Mouse (Mus musculus) heart, embryonic 16.5 days (tissue): ENCODE results near the gene Ppp4r4. TPM values are rescaled to one million over a fixed set of nuclear protein-coding genes. Genes with fewer than 3 reads are reported as not detected.
"Not testable (repeated sequence)": the region's sequence is repeated elsewhere in the genome, so short reads cannot be mapped to it uniquely, and the experiment has no call there.

Experiments
- ATAC-seq: fragments of 200-750 bp; cut with Nextera tagmentation; replicated peaks from 2 replicates; pipeline ENCODE4 v1.8.0; 2017; ENCODE audit warnings: moderate number of reproducible peaks; ENCODE audit not compliant: insufficient read depth, low FRiP score; ENCODE audit errors: extremely low read depth
- H3K27ac ChIP-seq: fragments of 300-500 bp; sonication (generic); 2 replicates; pipeline ENCODE4 v1.5.1; 2014; ENCODE audit warnings: mild to moderate bottlenecking, low read length, control low read depth, moderate library complexity
- H3K27me3 ChIP-seq: fragments of 300-500 bp; sonication (generic); 2 replicates; pipeline ENCODE4 v1.6.1; 2014; ENCODE audit warnings: low read length, mixed read lengths; ENCODE audit not compliant: control insufficient read depth, insufficient read depth
- H3K36me3 ChIP-seq: fragments of 300-500 bp; sonication (generic); 2 replicates; pipeline ENCODE4 v1.6.1; 2014; ENCODE audit not compliant: control insufficient read depth, insufficient read depth
- H3K4me1 ChIP-seq: fragments of 300-500 bp; sonication (generic); 2 replicates; pipeline ENCODE4 v1.6.1; 2014; ENCODE audit warnings: low read length, mixed read lengths; ENCODE audit not compliant: control insufficient read depth, insufficient read depth
- H3K4me2 ChIP-seq: fragments of 300-500 bp; sonication (generic); 2 replicates; pipeline ENCODE4 v1.6.1; 2014; ENCODE audit warnings: low read depth, mild to moderate bottlenecking, control low read depth, low read length
- H3K4me3 ChIP-seq: fragments of 300-500 bp; sonication (generic); 2 replicates; pipeline ENCODE4 v1.5.1; 2014; ENCODE audit warnings: mild to moderate bottlenecking, control low read depth, low read length
- H3K9ac ChIP-seq: fragments of 300-500 bp; sonication (generic); 2 replicates; pipeline ENCODE4 v1.6.1; 2014; ENCODE audit warnings: low read length, control low read depth
- H3K9me3 ChIP-seq: fragments of 300-500 bp; sonication (generic); replicated peaks from 2 replicates; pipeline ENCODE4 v1.6.1; 2016; ENCODE audit warnings: low read length; ENCODE audit not compliant: control insufficient read depth
- WGBS: fragments of 180-500 bp; shearing (Covaris S2); extraction: QIAGEN DNeasy Blood & Tissue Kit; methylation state at CpG from one replicate; pipeline ENCODE4 v1.1.7; 2014; 5-methylcytosine and 5-hydroxymethylcytosine counted together
- polyA plus RNA-seq: library from polyadenylated mRNA; unstranded; fragments of >200 nt; fragmentation: Nextera tagmentation; extraction: Ambion mirVana; gene quantifications from 2 replicates; pipeline ENCODE4 v1.2.1, GENCODE M21; 2015

The Ppp4r4 gene
- polyA plus RNA-seq, 1 experiment from 2014 or later, result 0.17 TPM

DNA sequence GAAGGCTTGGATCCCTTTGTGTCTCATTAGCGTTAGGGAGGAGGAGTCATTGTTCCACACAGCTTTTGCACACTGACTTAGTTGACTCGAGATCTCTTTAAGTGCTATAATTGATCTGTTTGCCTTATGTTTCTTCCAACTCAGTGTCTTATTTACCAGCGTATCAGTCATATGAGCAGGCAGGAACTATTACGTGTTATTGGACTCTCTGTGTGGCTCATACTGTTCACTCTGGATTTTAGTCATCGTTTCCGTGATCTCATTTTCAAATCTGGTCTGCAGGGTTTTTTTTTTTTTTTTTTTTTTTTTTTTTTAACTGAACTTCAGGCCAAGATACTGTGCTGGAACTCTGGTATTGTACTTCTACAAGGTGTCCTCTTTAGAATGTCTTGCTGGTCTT is 18.0 kb downstream of the Ppp4r4 start:
- Histone ChIP-seq H3K9me3 (no peaks in the 10 kb centered on the region), H3K4me2 (no peak overlapping the region), H3K4me1 (no peaks in the 10 kb centered on the region), H3K27ac (no peak overlapping the region), H3K4me3 (no peak overlapping the region), H3K9ac (no peak overlapping the region), H3K36me3 (no peaks in the 10 kb centered on the region), H3K27me3 (no peaks in the 10 kb centered on the region)
- no peak for ATAC-seq
- whole genome bisulfite sequencing, result 75% methylated on average over 6 of the region's 6 CpGs

DNA sequence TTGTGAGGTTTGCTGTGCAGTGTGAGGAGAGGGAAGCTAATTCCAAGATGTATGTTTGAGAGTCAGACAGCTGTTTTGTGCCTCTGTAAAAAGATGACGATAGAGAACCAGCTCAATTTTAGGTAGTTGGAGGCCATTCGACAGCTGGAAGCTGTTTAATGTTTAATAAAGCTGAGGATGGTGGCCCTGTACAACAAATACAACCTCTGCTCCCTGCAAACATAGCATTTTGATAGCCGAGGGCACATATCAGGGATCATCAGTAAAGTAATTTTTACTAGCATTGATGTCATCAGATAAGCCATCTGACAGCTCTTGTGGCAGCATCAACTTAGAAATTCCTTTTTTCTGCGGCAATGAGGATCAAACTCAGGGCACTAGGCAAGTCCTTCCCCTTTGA is 19.3 kb downstream of the Ppp4r4 start:
- no peak for ATAC-seq
- H3K9me3 ChIP-seq, result no peaks in the 10 kb centered on the region
- no peaks in the 10 kb centered on the region for H3K27me3 ChIP-seq
- WGBS, result 60% methylated on average over 4 of the region's 4 CpGs
- H3K27ac ChIP-seq, result no peak overlapping the region
- no peak overlapping the region for H3K4me2 ChIP-seq
- no peak overlapping the region for H3K4me3 ChIP-seq
- no peaks in the 10 kb centered on the region for H3K4me1 ChIP-seq
- no peaks in the 10 kb centered on the region for H3K36me3 ChIP-seq
- no peak overlapping the region for H3K9ac ChIP-seq

DNA sequence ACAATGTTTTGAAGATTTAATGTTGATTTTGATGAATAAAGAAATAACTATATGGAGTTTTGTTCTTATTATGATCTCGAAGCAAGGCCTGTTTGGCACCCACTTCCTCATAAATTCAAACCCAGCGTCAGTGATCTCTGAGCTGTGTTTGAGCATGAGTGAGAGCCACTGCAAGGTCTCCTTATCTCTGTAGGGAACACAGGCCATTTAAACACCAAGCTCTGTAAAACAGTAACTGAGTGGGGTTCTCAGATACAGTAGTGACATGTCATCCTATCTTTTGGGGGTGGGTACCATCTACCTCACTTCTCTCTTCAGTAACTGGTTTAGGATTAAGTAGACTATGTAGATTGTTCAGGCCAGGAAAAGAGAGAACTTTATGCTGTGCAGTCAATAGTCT is 20.4 kb downstream of the Ppp4r4 start:
- WGBS, result 74% methylated on average over 2 of the region's 2 CpGs

DNA sequence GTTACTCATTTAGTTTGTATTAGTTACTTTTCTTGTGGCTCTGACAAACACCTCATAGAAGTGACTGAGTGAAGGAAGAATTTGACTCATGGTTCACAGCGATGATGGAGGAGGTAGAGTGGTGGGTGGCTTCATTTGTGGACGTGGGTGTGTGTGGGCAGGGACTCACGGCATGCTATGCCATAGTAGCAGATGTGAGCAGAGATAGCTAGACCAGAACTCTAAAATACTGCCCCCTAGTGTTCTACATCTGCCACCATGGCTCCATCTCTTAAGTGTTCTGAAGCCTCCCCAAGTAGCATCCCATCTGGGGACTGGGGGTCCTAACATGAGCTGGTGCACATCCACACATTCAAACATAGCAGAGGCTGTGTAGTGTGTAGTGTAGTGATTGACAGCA is 21.4 kb downstream of the Ppp4r4 start:
- H3K4me2 ChIP-seq, result no peak overlapping the region
- H3K27ac ChIP-seq, result no peak overlapping the region
- H3K9ac ChIP-seq, result no peak overlapping the region
- H3K36me3 ChIP-seq, result no peaks in the 10 kb centered on the region
- H3K4me3 ChIP-seq, result no peak overlapping the region
- no peak for ATAC-seq
- no peaks in the 10 kb centered on the region for H3K27me3 ChIP-seq
- H3K4me1 ChIP-seq, result no peaks in the 10 kb centered on the region
- no peaks in the 10 kb centered on the region for H3K9me3 ChIP-seq
- WGBS, result 71% methylated on average over 3 of the region's 3 CpGs

More for the DNA sequence above, 20.4 kb downstream of the Ppp4r4 start:
- Histone ChIP-seq H3K4me1 (no peaks in the 10 kb centered on the region), H3K9me3 (no peaks in the 10 kb centered on the region), H3K9ac (no peak overlapping the region), H3K27ac (no peak overlapping the region), H3K27me3 (no peaks in the 10 kb centered on the region), H3K4me3 (no peak overlapping the region), H3K4me2 (no peak overlapping the region), H3K36me3 (no peaks in the 10 kb centered on the region)
- no peak for ATAC-seq

DNA sequence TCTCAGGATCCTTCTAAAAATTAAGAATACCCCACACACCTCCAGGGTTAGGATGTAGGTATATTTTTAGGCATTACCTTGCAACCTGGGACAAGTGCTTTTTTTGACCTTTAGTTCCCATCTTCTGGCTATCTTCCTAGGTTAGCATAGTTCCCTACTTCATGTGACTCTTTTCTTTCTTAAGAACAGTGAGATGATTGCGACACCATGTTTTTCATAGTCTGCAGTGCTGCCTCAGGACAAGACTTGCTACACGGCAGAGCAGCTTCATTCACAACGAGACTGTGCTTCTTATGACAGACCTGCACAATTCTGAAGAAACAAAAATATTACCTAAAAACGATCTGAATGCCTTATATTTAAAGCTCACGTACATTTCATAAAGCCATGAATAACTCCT is 24.8 kb downstream of the Ppp4r4 start:
- H3K4me2 ChIP-seq, result no peak overlapping the region
- no peak overlapping the region for H3K9ac ChIP-seq
- H3K9me3 ChIP-seq, result no peaks in the 10 kb centered on the region
- no peaks in the 10 kb centered on the region for H3K36me3 ChIP-seq
- no peaks in the 10 kb centered on the region for H3K27me3 ChIP-seq
- H3K4me3 ChIP-seq, result no peak overlapping the region
- no peak for ATAC-seq
- no peaks in the 10 kb centered on the region for H3K4me1 ChIP-seq
- no peak overlapping the region for H3K27ac ChIP-seq
- WGBS, result 79% methylated on average over 5 of the region's 5 CpGs

DNA sequence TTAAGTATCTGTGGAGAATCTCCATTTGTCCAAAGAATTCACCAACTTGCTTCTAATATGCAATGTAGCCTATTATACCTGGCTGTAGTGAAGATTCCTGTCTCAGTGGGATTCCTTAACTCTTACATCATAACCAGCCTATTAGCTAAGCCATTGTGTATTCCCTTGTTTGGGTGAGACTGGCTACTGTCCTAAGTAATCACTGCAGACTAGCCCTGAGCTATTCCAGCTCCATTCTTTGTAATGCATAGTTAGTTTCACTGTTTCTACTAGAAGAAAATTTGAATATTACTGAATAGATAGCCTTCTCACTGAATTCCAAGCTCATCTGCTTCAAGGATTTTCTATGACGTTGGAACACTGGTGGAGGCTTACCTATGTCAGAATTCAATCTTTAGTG is 32.6 kb downstream of the Ppp4r4 start:
- 55% methylated on average over 1 of the region's 1 CpGs for WGBS

DNA sequence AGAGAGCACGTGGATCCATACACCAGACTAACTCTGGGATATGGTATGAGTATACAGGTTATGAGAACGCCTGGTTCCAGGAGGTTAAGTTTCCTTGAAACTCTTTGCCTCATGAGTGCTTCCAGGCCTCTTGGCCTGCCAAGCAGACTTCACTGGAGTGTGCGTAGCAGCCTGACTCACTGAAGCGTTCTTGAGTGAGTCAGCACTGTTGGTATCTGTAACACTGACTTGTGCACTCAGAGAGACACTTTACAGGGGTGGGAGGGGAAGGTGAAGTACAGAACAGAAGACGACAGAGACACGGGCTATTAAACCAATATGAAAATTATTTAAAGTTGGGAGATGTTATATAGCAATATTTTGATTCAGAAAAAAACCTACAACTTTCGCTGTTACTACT is 33.1 kb downstream of the Ppp4r4 start:
- WGBS, result 64% methylated on average over 7 of the region's 7 CpGs

More for the DNA sequence above, 32.6 kb downstream of the Ppp4r4 start:
- Histone ChIP-seq H3K4me2 (no peak overlapping the region), H3K36me3 (no peaks in the 10 kb centered on the region), H3K27me3 (no peaks in the 10 kb centered on the region), H3K9me3 (no peaks in the 10 kb centered on the region), H3K27ac (no peak overlapping the region), H3K4me3 (no peak overlapping the region), H3K4me1 (no peaks in the 10 kb centered on the region), H3K9ac (no peak overlapping the region)
- no peak for ATAC-seq

DNA sequence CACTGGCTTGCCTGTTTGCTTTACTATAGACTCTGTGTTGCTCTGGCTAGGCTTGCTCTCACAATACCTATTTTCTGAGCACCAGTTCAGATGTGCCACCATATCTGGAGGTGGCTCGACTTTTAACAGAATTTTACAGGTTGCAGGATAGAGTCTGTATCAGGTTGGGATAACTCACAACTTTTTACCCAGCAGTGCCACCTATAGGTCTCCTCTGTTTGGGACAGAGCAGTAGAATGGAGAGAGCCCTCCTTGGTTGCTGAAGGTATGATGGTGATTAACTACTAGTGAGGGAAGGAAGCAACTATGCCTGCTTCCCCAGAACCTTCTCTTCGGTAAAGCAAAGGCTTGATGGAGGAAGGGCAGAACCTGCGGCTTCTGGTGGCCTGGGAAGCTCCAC is 35.0 kb downstream of the Ppp4r4 start:
- Histone ChIP-seq H3K36me3 (no peaks in the 10 kb centered on the region), H3K9ac (no peak overlapping the region), H3K27ac (no peak overlapping the region), H3K9me3 (no peaks in the 10 kb centered on the region), H3K4me1 (no peaks in the 10 kb centered on the region), H3K4me3 (no peak overlapping the region), H3K4me2 (no peak overlapping the region), H3K27me3 (no peaks in the 10 kb centered on the region)
- 56% methylated on average over 3 of the region's 3 CpGs for WGBS
- no peak for ATAC-seq

More for the DNA sequence above, 33.1 kb downstream of the Ppp4r4 start:
- Histone ChIP-seq H3K4me1 (no peaks in the 10 kb centered on the region), H3K4me3 (no peak overlapping the region), H3K9ac (no peak overlapping the region), H3K4me2 (no peak overlapping the region), H3K27ac (no peak overlapping the region), H3K27me3 (no peaks in the 10 kb centered on the region), H3K36me3 (no peaks in the 10 kb centered on the region), H3K9me3 (no peaks in the 10 kb centered on the region)
- no peak for ATAC-seq

DNA sequence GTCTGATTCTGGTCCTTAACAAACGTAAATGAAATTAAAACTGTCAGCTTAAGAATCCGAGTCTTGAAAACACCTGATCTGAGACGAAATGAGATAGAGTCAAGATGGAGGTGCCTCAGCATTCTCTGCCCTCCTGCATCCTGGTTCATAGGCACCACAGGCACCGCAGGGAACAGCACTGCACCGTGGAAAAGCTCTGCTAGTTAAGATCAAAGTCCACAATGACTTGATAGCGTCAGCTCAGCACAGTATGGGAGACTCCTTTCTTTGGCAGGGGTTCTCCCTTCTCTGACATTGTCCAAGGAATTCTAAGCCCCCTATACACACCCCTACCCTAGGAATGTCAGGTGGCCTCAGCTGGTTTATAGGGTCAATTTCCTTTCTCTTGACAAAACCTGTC is 37.6 kb downstream of the Ppp4r4 start:
- Histone ChIP-seq H3K9me3 (no peaks in the 10 kb centered on the region), H3K36me3 (no peaks in the 10 kb centered on the region), H3K27ac (no peak overlapping the region), H3K4me3 (no peak overlapping the region), H3K27me3 (no peaks in the 10 kb centered on the region), H3K9ac (no peak overlapping the region), H3K4me2 (no peak overlapping the region), H3K4me1 (no peaks in the 10 kb centered on the region)
- ATAC-seq, result no peak
- WGBS, result 41% methylated on average over 6 of the region's 6 CpGs

DNA sequence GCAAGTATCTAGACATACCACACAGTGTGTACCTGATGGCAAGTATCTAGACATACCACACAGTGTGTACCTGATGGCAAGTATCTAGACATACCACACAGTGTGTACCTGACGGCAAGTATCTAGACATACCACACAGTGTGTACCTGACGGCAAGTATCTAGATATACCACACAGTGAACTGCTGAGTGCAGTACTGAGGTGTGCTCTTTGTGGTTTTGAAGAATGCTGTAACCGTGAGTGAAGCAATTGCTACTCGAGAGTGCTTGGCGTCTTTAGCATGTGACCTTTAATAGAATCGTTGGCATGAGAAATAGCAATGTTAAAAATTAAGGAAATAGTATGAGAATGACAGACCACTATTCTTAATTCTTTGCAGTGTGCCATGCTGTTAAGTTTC is 46.1 kb downstream of the Ppp4r4 start:
- not testable (repeated sequence) for H3K4me2 ChIP-seq, H3K36me3 ChIP-seq, H3K4me1 ChIP-seq, H3K27ac ChIP-seq, H3K4me3 ChIP-seq, H3K9me3 ChIP-seq, H3K27me3 ChIP-seq, H3K9ac ChIP-seq, ATAC-seq
- 73% methylated on average over 6 of the region's 6 CpGs for WGBS
